Mouse (Mus musculus) right cerebral cortex, postnatal 36 days (tissue): ENCODE measurements around the gene Irf8.

ENCODE experiments used
- DNase-seq, 2 experiments: peaks; one replicate each; pipeline ENCODE4 v3.0.0; 2022; ENCODE audit warnings: low spot score in 2 of 2, mixed read lengths in 1 of 2

The Irf8 gene

GRCm38 (mm10) chr8:120747286-120747685 is 11.1 kb downstream of the Irf8 start:
- DNase-seq = no peak

- no peak for DNase-seq
These were observed 14.5 kb downstream of the Irf8 start for GRCm38 (mm10) chr8:120750616-120751015.

DNA sequence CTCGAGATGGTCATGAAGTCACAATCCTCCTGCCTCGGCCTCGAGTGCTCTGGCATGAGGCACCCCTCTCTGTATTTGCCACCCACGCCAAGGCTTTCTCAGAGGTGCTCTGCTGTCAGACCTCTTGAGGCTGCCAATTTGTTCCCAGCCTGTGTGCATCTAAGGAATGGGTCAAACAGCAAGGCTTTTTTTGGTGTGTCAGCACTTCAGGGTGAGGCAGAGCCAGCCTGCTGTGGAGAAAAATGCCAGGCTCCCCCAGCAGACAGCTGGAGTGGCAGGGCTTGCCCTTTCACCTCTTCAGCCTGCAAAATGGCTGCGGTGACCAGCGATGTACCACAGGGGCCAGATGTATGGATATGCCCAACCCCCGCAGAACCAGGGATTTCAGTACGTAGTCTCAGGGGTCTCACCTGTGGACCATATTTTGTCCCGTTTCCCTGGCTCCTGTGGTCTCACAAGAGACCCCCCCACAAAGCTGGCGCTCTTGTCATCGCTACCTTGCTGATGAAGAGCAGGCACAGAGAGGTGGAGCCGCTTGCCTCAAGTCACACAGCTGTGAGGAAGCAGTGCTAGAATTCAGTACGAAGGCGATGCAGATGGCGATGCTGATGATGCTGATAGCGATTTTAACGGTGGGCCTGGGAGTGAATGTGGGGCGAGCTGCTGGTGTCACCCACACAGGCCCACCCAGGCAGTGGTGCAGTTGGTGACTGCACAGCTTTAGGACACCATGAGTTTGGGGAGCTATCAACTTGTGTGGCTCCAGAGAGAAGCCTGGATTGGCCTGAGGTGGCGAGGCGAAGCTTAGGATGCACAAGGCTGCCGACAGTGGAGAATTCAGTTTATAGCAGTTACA is 15.3 kb downstream of the Irf8 start:
- no peak for DNase-seq

DNA sequence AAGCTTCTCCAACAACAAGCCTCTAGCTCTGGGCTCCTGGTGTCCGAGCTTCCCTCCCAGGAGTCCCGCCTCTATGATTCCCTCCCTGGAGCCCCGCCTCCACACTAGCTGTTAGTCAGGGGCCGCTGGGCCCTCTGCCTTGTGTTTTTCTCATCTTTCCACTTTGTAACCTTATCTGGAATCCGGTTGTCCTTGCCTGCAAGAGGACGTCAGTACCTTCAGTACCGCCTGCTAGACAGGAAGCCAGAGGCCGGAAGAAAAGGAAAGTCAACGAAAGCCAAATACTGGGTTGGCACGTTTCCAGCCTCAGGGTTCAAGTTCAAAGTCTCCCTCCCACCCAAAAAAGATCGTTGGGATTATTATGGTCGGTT is 15.9 kb downstream of the Irf8 start:
- DNase-seq = no peak

GRCm38 (mm10) chr8:120753476-120753875 is 17.3 kb downstream of the Irf8 start:
- DNase-seq = no peak

DNA sequence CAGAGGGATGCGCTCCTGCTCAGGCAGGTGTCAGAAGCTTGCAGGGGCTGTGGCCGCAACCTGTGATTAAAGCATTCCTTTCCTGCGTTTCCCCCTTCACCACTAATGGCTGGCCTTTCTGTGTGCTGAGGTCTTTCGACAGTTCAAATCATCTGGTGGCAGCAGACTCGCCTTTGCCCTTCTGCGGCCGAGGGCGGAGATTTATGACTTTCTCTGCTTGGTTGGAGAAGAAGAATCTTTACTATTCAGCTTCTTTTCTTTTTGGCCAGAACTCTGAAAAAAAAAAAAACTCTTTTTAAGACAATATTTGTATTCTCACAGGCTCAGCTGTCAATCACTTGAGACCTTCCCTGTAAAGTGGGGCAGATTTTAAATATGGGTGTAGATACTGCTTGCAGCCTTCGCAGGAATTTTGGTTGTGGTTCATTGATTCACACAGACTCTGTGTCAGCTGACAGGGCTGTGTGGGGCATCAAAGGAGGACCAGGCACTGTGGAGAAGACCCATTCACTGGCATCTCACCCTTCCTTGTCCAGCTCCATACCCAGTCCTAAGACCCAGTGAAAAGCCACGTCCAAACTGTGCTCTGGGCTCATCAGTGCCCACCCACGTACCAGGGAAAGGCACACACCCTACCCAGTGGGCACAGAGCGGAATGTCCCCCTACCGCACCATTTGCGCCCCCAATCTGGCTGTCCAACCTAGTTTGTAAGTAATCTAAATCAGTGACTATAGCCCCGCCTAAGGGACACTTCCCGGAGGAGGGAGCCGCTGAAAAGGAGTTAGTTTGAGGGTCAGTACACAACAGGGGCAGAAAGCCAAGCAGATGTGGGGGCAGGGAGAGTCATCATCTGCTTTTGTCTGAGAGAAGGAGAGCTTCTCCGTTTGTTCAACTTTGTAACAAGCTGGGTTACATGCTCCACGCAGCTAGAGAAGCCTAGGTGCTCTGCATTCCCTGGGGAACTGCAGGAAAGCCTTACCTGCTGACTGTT is 19.4 kb downstream of the Irf8 start:
- no peak for DNase-seq

GRCm38 (mm10) chr8:120758005-120758404 is 21.8 kb downstream of the Irf8 start:
- DNase-seq = no peak

GRCm38 (mm10) chr8:120759847-120760246 is 23.7 kb downstream of the Irf8 start:
- DNase-seq = no peak

DNA sequence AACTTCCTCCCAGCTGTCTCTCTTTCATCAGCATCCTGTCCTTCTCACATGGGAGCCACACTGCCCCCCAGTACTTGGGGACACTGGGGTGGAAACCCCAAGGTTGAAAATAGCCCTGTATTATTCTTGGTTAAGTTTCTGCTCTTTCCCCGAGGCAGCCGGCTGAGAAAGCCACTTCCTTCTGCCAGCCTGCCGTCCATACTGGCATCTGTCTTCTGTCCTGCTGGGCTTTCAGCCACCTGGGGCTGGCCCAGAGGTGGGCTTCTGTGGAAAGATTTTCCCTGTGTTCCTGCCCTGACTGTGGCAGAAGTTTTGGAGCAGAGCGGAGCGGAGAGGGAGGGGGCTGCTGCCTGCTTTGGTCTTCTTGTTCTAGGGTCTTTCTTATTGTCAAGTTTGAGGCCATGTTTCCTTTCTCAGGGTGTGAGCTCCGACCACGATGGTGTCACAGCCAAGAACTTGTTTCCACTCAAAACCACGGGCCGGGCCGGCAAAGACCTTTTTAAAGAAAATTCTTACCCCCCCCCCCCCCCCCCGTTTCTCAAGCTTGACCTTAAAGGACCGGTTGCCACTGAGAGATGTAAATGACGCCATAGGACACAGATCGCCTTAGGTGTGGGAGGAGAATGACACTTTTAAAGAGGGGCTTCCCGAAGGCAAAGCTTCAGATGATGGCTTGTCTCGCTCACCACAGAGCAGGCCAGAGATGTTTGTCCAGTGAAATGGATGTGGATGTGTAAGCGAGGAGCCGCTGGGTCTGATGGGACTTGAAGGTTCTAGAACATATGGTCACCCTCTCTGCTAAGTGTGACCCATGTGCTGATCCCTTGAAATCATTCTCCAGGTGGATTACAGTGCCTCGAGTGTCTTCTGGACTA is 24.4 kb downstream of the Irf8 start:
- DNase-seq = no peak

DNA sequence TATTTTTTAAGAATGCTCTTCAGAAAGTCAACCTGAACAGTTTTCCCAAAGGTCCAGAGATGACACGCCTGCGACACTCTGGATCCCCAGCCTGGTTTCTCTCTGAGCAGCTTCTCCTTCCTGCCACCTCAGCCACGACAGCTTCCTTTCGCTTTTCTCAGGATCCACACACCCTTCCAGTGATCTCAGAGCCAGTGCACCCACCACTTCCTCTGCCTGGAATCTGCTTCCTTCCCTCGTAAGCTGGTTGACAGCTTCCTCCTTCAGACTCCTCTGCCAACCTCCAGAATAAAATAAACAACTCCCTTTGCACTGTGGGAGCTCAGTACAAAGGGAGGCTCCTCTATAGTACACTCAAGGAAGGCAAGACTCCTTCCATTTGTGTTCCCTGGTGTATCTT is 27.1 kb downstream of the Irf8 start:
- DNase-seq = no peak

- no peak for DNase-seq
These were observed 28.5 kb downstream of the Irf8 start for GRCm38 (mm10) chr8:120764638-120765037.

GRCm38 (mm10) chr8:120766622-120767021 is 30.5 kb downstream of the Irf8 start:
- no peak for DNase-seq

GRCm38 (mm10) chr8:120768454-120769218 is 32.5 kb downstream of the Irf8 start:
- no peak for DNase-seq

GRCm38 (mm10) chr8:120777184-120777583 is 41.0 kb downstream of the Irf8 start:
- no peak for DNase-seq

- DNase-seq = no peak
These were observed 41.6 kb downstream of the Irf8 start for GRCm38 (mm10) chr8:120777732-120778131.

DNA sequence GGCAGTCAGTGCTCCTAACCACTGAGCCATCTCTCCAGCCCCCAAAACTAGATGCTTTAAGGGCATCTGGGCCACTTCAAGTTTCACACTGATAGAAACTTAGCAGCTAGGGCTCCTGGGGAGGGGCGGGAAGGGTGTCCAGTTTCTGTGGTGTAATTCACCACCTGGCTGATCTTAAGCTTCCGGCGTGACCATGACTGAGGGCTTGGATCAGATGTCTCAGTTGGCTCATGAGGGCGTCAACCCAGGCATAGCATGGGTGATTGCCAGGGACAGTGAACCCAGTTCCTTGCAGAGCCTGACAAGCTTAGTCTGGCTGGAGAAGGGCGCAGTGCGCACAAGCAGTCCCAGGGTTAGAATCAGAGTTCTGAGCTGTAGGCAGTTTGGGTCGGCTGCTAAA is 42.9 kb downstream of the Irf8 start:
- no peak for DNase-seq

DNA sequence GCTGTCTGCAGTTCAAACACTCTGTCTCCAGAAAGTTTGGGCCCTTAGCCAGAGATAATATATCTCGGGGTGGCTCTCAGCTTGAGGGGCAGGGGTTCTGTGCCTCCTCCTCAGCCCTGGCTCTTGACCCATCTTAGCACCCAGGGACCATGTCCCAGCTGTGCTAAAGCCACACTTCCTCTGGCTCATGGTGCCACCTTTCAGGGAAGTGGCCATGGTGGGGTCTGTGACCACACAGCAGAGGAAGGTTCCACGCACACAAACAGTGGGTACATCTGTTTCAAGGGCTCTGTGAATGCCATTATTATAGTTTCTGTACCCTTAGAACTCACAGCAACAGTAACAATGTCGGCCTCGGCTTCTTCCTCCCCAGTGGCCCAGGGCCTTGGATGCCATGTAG is 47.6 kb downstream of the Irf8 start:
- no peak for DNase-seq

DNA sequence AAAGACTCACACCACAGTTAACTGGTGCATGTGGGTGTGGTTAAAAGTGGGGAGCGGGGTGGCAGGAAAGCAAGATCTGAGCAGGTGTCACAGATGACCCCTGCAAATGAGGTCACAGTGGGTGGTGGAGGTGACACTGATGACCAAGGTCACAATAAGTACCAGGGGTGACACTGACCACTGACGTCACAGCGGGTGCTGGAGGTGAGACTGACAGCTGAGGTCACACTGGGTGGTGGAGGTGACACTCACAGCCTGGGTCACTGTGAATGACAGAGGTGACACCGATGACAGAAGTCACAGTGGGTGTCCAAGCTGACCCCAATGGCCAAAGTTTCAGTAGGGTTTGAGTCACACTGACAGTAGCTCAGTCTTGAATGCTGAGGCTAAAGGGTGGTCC is 50.6 kb downstream of the Irf8 start:
- DNase-seq = no peak

DNA sequence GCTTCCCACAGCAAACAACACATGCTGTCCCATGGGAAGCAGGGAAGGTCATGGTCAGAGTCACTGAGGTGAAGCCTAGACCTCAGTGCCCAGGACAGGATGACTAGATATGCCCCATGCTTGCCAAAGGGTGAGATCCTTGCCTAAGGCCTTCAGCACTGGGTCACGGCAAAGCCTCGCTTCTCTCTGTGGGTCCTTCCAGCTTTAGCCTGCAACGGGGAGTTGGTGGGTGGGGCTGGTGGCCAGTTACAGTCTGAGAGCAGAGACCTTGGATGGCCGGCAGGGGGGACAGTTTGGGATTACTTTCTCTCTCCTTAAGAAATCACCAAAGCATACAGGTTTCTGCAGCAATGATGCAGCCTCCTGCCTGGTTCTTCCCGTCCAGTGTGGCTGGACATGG is 51.5 kb downstream of the Irf8 start:
- DNase-seq = no peak

DNA sequence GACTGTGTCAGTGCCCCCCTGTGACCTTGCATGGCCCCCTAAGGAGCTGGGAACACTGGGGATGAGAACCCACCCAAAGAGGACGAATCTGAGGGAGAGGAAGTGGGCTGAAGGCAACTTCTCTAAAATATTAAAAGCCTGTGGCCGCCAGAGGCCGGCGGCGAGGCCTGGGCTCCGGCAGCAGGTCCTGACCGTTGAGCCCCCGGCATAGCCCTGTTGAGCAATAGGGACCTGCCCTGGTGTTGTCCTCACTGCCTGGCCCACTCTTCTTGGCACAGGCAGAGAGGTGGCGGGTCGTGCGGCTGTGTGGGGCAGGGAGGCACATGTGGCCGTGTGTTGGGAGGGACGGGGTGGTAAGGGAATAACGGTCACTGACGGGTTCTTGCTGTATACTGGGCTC is 56.6 kb downstream of the Irf8 start:
- DNase-seq = no peak
